Mouse (Mus musculus): ENCODE results near the gene Prkd1.

DNA sequence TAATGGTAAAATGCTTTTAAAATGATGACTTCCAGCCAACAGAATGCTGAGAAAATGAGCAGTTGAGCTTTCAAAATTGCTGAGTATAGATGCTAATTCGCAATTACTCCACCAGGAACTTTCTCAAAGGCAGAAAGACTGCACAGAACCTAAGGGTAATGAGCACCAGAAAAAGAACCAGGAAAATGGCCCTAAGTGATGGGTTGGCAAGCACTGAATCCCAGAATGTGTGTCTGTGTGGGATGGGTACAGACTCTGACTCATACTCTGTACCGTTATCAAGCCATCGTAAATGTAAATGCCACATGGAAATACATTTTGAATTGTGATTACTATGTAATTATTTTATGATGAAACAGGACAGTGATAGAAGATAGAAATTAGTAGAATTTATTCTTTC is 197.1 kb downstream of the Prkd1 start:
- no peak for TF ChIP-seq CHD2 (IDR thresholded peaks at IDR 0.05; ENCODE audit: low read depth, low read length)
- TF ChIP-seq MAFK (IDR thresholded peaks at IDR 0.05; ENCODE audit: insufficient read depth, low read depth, low read length) = no peak
- TF ChIP-seq HCFC1 (IDR thresholded peaks at IDR 0.05; ENCODE audit: borderline replicate concordance, insufficient read depth, low read length) = no peak
- TF ChIP-seq ZNF384 (IDR thresholded peaks at IDR 0.05; ENCODE audit: low read depth, low read length) = no peak
